Mouse (Mus musculus) urinary bladder, postnatal 4 days (tissue): ENCODE measurements at regions not wholly inside any gene's neighbourhood (a gene's known extent, or its start where the extent isn't known, plus 50 kb on each side); places are given as distances from the start of the nearest gene placed in this dataset.

Source experiments
- DNase-seq, 2 experiments: peaks; one replicate each; pipeline ENCODE4 v3.0.0; 2021 to 2022; ENCODE audit warnings: low spot score in 2 of 2

DNA sequence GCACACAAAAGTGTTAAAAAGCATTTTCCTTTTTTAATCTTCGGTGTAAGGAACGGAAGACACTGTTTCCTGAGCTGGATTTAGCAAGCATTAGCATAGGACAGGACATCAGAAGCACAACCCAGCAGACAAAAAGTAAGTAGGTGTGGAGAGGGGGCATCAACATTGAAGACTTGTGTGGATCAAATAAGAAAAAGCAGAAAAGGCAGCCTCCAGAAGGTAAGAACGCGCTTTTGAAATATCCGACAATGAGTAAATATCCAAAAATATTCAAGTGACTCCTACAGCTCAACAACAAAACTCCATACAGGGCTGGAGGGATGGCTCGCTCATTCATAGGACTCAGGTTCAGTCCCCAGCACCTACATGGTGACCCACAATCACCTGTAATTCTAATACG lies 286.9 kb downstream of the Pdcd6ip start:
- DNase-seq: no peak

DNA sequence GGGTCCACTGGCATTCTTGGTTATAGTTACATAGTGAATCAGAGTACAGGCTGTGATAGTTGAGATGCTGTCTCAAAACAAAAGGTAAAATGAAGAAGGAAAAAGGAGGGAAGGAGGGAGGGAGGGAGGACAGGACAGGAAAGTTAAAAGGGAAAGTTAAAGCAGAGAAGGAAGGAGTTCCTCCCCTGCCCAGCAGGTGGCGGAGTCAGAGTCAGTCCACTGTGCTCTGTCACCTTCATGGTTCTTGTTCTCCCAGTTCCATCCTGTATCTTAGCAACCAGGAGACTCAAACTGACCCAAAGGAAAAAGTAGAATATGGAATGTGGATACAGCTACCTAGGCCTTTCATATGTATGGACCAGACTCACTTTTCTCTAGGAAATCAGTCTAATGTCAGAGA lies 288.3 kb downstream of the Pdcd6ip start:
- no peak for DNase-seq

DNA sequence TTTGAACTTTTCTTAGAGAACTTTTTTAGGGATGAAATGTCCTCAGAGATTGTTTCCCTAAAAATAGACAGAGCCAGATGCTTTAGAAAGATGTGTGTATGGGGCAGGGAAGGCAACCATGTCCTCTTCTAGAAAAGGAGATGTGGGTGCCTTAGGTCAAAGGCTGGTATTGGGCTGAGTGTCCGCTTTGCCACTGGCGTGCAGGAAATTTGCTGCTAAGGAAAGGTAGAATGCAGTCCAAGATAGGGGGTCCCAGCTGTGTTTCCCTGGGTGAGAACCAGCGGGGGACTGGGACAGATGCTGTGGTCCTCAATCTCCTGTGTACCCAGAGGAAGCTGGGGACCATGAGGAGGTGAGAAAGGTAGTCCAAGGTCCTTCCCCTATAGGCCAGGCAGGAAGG lies 291.0 kb downstream of the Pdcd6ip start:
- no peak for DNase-seq

DNA sequence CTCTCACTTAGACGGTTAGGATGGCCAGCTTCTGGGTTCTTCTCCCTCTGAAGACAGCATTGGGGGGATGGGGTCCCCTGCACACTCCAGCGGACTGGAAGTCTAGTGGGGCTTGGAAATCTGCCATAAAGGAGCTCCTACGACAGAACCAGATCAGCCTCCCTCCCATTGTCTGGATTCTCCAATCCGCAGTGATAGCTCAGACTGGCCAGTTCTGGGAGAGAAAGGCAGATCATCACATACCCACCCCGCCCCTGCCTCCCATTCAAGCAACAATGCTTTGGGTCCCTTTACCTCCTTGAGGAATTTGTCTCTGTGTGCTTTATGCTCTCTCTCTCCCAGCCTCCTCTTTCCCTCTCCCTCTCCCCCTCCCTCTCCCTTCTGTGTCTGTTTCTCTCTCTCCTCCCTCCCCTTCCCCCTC lies 292.5 kb downstream of the Pdcd6ip start:
- DNase-seq: no peak

DNA sequence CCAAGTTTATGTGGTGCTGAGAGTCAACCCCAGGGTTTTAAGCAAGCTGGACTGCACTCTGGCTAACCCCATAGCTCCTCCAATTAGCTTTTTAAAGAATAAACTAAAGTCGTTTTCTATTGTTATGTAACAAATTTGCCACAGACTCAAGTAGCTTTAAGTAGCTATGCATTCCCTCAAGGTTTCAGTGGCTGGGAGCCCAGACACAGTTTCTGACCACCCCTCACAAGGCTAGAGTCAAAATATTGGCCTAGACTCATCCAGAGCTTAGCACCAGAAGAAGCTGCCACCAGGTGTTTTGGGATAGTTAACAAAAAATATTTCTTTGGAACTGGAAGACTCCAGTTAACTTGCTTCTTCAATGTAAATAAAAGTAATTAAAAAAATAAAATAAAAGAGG lies 293.4 kb downstream of the Pdcd6ip start:
- no peak for DNase-seq

DNA sequence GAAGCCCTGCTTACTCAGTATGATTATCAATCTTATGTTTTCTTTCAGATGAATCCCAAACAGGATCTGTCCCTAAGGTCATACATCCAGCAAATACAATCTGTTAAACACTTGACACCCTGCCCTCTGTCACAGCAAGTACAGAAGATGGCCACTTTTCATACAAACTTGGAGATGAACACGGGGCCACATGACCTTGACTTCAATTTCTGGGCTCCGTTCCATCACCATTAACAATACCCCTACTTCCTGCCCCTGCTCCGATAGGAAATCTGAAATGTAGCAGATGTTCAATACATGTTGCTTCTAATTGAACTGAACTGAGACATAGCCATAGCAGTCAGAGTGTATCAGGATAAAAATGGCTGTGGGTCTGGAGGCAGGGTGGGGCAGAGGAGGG lies 294.2 kb downstream of the Pdcd6ip start:
- DNase-seq: no peak

DNA sequence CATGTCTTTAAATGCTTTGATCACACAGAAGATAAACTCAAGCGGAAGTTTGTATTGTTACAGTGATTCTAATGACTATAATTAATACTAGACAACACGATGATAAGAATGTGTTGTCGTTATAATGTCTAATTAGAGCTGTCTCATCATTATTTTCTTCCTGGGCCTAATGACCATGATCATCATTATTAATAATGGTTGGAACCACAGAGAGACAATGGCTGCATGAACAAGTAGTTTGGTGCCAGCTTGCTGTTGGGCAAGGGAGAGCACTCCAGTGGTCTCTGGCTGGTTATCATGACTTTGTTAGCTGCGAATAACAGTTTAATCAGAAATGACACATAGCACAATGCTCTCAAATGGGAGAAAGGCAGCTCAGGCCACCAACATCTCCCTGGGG lies 296.4 kb downstream of the Pdcd6ip start:
- DNase-seq: no peak

DNA sequence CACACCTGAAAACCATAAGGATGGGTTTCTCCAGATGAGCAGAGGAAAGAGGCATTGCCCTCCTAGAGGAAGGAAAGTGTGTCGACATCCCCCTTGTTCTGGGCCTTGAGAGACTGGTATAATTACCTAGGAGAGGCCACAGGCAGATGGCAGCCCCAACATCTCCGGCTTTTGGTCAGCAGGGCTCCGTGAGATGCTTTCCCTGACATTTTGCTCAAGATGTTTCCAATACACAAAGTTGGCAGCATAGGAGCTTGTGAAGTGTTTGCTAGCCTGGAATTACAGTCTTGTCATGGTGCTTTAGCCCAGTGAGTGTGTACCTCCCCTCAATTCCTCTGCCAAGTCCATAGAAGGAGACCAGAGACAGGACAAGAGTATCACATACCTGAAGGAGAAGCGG lies 299.5 kb downstream of the Pdcd6ip start:
- DNase-seq: no peak

DNA sequence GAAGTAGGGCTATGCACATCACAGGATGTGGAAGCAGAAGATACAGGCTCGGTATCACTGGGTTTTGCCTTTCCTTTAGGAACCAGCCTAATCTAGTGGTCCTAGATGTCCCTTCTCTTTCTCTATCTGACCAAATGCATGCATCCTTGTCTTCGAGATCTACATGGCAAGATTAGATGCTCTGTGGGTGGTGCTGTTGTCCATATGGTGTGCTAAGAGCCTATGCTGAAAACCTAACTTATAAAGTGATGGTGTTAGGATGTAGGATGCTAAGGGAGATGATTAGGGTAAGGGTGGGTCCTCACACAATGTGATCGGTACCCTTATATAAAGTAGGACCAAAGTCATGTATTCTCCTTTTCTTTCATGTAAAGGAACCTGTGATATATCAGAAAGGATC lies 313.7 kb downstream of the Pdcd6ip start:
- DNase-seq: no peak

DNA sequence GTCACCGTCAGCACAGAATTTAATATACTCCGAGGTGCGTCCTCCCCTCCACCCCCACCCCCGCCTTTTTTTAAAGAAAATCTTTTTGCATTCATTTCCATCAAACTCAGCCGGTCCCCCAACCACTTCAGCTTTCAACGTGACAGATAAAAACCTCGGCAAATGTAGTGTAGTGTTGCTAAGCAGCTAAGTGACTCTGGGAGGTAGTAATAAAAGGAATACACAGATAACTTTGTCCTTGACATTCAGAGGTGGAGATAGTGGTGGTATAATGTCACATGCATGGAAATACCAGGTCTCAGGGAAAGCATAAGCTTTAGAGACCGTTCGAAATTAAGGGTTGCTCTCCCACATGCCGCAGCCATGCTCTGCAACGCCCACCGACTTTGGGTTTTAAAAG lies 320.7 kb downstream of the Pdcd6ip start:
- no peak for DNase-seq

DNA sequence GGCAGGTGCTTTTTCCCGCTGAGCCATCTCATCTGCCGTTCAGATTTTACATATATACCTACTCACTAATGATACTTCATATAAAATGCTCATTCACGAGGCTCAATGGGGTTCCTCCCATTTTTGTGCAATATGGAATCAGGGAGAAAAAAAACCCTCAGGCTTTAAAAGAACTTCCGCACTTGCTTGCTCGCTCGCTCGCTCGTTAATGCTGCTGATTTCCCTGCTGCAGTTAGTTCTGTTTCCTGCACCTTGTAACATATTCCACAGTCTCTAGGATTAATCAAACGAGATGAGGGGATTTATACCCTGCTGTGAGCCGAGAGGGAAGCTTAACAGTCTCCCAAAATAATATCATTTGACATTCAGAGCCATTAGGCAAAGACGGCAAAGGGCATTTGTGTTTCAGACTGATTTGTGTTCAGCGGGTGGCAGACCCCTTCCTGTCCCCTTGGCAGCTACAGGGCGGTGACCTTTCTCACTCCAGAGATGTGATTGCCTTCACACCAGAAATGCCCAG lies 326.4 kb downstream of the Pdcd6ip start:
- no peak for DNase-seq

DNA sequence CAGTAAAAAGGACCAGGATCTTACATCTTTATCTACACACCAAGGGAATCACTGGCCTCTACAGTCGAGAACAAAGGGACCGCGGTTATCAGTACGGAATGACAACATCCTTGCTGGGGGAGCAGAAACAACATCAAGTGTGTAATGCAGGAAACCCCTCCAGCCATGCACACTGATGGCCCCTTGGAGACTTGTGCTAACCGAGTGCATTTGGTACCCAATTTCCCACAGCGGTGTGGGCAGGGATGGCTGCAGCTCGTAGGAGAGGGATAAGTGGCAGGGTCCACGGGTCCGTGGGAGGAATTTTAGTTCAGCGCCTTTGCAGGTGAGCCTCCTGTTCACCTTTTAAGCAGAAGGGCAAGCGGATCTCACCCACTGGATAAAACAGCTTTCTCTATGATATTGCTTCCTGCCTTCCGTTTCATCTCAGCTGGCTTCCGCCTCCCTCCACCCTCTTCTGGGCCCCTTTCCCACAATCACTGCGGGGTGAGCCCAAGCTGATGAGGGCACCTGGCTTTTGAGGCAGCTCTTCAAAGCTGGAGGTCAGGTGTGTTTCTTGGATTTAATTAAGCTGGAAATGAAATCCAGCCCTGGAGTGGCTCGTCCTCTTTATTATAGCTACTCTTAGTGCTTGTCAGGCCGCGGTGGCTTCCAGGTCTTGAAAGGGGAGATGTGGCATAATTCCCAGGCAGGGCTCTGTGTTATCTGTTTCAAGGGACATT lies 327.5 kb downstream of the Pdcd6ip start:
- no peak for DNase-seq

DNA sequence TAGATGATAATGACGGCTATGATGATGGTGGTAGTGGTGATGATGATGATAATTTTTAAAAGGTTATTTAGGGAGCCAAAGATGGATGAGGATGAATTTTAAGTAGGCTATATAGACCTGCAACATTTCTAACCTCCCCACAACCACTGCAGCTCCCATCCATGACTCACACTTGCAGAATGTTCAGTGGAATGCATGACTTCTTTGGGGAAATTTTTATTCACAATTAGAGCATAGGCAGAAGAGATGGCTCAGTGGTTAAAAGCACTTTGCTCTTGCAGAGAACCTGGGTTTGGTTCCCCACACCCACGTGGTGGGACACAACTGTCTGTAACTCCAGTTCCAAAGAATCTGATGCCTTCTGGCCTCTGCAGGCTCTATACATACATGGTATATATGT lies 329.5 kb downstream of the Pdcd6ip start:
- no peak for DNase-seq

DNA sequence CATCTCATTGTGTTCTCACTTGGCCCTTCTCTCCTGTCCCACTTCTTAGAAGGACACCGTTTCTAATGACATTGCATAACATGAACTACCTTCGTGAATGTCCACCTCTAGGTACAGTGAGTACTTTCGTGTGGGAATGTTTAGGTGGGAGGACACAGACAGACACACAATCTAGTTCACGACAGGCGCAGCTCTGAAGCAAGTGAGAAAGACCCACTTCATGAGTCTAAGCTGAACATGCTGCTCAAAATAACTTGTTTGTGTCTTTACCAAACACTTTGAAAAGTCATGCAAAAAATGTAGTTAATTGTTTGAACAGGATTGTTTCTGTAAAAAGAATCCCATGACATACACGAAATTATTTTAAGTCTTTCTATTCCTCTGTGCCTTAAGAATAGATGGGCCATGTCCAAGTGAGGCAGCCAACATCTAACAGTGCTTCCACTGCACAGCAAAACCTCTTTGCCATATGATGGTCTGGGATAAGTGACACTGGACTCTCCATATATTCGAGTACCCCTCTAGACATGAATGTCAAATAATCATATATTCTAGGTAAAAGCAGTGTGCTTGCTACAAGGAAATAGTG lies 336.2 kb downstream of the Pdcd6ip start:
- DNase-seq: no peak

DNA sequence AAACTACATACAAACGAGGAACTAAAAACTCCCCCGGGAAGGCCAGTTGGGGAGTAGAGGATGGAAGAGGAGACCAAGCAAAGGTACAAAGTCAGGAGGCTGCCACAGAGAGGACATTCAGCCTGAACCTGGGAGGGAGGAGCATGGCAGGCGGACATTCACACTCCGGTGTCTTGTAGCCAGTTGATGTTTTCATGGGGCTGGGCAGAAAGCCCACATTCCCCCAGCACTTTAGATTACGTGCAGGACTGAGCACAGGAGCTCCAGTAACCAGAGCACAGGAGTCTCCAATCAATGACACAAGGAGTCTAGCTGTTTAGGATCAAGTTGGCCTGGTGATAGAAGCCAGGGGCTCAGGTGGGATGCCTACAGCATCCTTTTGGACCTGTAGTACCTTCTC lies 360.1 kb downstream of the Pdcd6ip start:
- DNase-seq: no peak

DNA sequence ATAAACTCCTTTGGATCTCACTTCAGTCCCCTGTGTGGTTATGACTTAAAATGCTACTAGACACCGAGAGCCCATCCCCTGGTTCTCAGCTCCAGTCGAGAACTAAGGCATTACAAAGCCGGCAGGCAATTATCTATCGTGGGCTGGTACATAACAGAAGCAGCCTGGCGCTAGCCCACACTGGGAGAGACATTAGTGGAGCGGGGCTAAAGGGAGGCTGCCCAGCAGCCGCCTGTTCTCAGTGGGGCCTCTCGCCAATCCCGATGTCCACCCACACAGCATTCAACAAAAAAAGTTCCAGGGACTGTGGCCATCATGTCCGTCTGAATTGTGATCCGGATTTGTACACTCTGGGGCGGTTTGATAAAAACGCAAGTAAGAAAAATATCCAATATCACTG lies 361.5 kb downstream of the Pdcd6ip start:
- DNase-seq: no peak

DNA sequence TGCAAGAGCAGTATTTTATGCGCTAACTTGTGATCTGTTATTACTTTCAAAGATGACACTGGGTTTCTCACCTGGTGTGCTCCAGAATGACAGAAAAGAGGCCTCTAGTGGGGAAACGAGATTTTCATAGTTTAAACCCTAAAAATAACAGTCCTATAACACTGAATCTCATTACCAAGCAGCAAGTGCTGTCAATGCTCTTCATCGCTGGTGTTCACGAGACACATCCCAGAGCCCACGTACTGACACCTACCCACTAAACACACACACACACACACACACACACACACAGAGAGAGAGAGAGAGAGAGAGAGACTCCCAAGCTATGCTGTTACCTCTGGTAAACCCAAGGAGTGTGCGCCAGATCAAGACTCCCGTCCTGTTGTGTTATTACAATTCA lies 365.9 kb downstream of the Pdcd6ip start:
- DNase-seq: no peak

DNA sequence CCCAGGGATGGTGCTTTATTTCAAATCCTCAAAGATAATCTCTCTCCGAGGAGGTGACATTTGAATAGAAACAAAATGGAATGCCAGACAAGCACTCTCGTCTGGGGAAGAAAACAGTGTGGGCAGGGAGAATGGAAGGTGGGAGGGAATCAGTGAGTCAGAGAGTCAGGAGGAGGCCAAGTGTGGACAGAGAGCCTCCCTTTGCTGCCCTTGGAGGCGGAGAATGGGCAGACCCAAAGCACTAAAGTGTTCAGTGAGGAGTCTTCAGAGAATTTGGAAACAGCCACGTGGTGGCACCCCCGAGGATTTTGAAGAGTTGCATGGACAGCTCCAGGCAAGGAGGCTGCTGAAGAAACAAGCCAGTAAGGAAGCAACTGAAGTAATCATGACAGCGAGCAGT lies 367.2 kb downstream of the Pdcd6ip start:
- DNase-seq: no peak

DNA sequence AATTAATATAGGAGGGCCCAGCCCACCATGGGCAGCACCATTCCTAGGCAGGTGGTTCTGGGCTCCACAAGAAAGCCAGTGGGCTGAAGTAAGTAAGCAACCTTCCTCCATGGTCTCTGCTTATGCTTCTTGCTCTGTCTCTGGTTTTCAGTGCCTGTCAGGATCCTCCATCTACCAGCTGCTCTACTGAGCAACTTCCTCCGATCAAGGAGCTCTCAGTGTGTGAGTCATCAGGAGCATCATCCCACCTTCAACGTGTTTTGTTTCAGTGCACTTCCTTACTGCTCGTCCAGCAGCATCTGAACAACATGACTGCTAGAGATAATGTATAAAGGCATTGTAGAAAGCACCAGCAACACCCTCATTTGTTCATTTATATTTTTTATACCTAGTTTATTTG lies 368.0 kb downstream of the Pdcd6ip start:
- no peak for DNase-seq

DNA sequence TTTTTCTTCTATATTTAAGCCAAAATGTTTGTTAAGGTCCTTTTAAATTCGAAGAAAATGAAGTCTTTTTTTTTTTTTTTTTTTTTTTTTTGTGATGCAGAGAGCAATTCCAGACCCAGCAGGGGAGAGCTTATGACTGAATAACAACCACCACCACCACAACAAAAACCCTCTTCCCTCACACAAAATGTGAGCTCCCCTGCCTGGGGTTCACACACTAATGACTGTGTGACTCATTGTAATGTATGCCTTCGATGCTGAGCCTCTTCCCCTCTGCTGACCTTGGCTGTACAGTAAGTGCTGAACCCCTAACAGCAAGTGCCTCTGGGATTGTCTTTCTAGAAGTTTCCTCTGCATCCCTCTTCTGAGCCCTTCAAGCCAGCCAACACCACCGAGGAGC lies 383.6 kb downstream of the Pdcd6ip start:
- DNase-seq: no peak

DNA sequence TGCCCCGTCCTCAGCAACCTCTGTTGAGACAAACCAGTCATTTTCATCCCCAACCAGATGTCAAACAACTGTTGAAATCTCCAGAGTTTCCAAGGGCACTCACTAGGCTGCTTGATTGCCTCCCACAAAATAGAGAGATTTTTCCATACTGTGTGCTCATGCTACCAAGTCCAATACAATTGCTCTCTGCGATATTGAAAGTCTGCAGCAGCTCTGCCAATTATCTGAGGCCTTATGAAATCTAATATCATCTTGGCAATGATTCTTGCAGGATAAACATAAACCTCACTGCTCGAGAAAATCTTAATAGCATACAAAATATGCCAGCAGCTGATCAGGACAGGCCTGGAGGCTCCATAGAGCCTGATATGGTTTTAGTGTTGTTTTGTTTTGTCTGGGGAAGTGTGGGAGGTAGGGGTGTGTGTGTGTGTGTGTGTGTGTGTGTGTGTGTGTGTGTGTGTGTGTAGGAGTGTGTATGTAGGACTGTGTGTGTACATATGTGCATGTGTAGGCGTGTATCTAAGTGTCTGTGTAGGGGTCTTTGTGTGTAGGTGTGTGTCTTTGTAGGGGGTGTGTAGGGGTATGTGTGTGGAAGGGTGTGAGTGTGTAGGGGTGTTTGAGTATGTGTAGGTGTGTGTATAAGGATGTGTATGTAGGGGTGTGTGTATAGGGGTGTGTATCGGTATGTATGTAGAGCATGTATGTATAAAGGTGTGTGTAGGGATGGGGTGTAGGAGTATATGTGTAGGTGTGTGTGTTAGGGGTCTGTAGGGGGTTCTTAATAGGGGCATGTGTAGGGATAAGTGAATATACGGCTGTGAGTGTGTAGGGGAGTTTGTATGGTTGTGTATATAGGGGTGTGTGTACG lies 398.1 kb downstream of the Pdcd6ip start:
- no peak for DNase-seq

DNA sequence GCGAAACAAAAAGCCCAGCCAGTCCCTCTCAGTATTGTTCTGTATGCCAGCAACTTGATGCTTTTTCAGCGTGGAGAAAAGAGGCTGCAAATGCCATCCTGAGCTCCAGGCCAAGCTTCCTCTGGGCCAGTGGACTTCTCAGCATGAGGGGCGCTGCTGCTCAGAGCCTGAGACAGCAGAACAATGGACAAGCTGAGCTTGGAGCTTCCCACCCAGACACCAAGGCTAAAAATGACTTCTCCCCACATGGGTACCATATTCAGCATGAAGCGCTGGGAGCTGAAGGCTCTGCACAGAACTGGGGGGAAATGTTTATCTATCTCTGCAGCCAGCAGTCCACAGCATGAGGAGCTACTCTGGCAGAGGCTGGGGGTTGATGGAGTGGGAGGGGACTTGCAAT lies 402.3 kb downstream of the Pdcd6ip start:
- no peak for DNase-seq

DNA sequence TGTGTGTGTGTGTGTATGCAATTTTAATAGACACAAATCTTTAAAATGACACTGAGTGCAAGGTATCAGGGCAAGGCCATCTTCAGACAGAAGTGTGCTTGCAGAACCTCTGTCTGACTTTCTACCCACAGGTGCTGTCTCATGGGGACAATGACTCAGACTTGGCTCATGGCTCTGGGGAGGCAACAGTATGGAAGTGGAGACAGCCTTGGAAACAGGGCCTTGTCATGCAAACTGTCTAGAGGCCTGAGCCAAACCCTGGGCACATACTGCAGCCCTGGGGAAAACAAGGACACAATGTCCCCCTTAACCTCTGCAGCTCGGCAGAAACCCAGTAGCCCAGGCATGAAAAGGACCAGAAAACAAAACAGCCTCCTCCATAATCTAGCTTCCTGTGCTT lies 405.6 kb downstream of the Pdcd6ip start:
- DNase-seq: no peak
